Mouse (Mus musculus) CH12.LX (cell line): Measurements from ENCODE around the gene Fzd2. TPM values are rescaled to one million over a fixed set of nuclear protein-coding genes. Genes with fewer than 3 reads are reported as not detected.

ENCODE experiments used
- DNase-seq: peaks from one replicate; pipeline ENCODE4 v3.0.0-alpha.2; 2013; ENCODE audit errors: extremely low read depth
- H3K27ac ChIP-seq: 2 replicates; pipeline ENCODE4 v1.5.1; 2012; ENCODE audit warnings: low read depth, mild to moderate bottlenecking, control low read depth, moderate library complexity; ENCODE audit not compliant: insufficient read depth
- H3K27me3 ChIP-seq: replicated peaks from 2 replicates; pipeline ENCODE3; 2012; ENCODE audit warnings: inconsistent platforms
- H3K36me3 ChIP-seq, 2 experiments: replicated peaks in 1 of 2; 2 replicates each; pipeline versions ENCODE3 to v1.6.1; 2012; ENCODE audit warnings: inconsistent platforms in 1 of 2, low read length in 1 of 2, mild to moderate bottlenecking in 1 of 2, mixed read lengths in 1 of 2, moderate library complexity in 1 of 2; ENCODE audit not compliant: control insufficient read depth in 1 of 2, insufficient read depth in 1 of 2
- H3K4me1 ChIP-seq, 2 experiments: 2 replicates each; pipeline ENCODE4 v1.6.1; 2012; ENCODE audit warnings: inconsistent platforms in 1 of 2, moderate library complexity in 1 of 2; ENCODE audit not compliant: insufficient read depth in 2 of 2, control insufficient read depth in 1 of 2
- H3K4me2 ChIP-seq: 2 replicates; pipeline ENCODE4 v1.6.1; 2012; ENCODE audit warnings: low read depth, mild to moderate bottlenecking, control low read depth; ENCODE audit not compliant: poor library complexity, insufficient read depth, severe bottlenecking
- H3K4me3 ChIP-seq, 3 experiments: fragments of 150-350 bp in 1 of 3; sonication (generic) in 1 of 3; replicated peaks in 1 of 3; 2 replicates each; pipeline versions ENCODE3 to v1.5.1; 2011 to 2012; ENCODE audit warnings: low read depth in 2 of 3, low read length in 2 of 3, mild to moderate bottlenecking in 2 of 3, moderate library complexity in 2 of 3, control low read depth in 1 of 3, improper control_type of control experiment in 1 of 3, inconsistent platforms in 1 of 3, mixed read lengths in 1 of 3; ENCODE audit not compliant: poor library complexity in 1 of 3
- H3K79me2 ChIP-seq: replicated peaks from 2 replicates; pipeline ENCODE4 v1.6.1; 2012; ENCODE audit warnings: mild to moderate bottlenecking, moderate library complexity; ENCODE audit not compliant: control insufficient read depth, poor library complexity, insufficient read depth, severe bottlenecking; ENCODE audit errors: extremely low read depth
- H3K9ac ChIP-seq: 2 replicates; pipeline ENCODE4 v1.6.1; 2012; ENCODE audit warnings: low read depth, mild to moderate bottlenecking, control low read depth, moderate library complexity; ENCODE audit not compliant: insufficient read depth
- H3K9me3 ChIP-seq: replicated peaks from 2 replicates; pipeline ENCODE3; 2012; ENCODE audit warnings: low read length, inconsistent platforms, mixed read lengths
- CTCF ChIP-seq, 2 experiments: IDR thresholded peaks in 1 of 2; conservative IDR thresholded peaks in 1 of 2; 2 replicates each; pipeline ENCODE4 v1.5.1; 2011 to 2012; ENCODE audit warnings: low read depth in 2 of 2, low read length in 2 of 2, improper control_type of control experiment in 1 of 2, inconsistent platforms in 1 of 2, mild to moderate bottlenecking in 1 of 2, moderate library complexity in 1 of 2
- ELF1 ChIP-seq: IDR thresholded peaks from 2 replicates; pipeline ENCODE4 v1.6.1; 2014; ENCODE audit warnings: low read depth, mild to moderate bottlenecking, inconsistent platforms, low read length, improper control_type of control experiment
- HCFC1 ChIP-seq: IDR thresholded peaks from 2 replicates; pipeline ENCODE4 v1.6.1; 2012; ENCODE audit warnings: low read depth, mild to moderate bottlenecking, inconsistent platforms, low read length, improper control_type of control experiment
- JUN ChIP-seq: IDR thresholded peaks from 2 replicates; pipeline ENCODE4 v1.6.1; 2011; ENCODE audit warnings: low read depth, mild to moderate bottlenecking, low read length, improper control_type of control experiment, moderate library complexity; ENCODE audit not compliant: insufficient read depth
- JUND ChIP-seq: conservative IDR thresholded peaks from 2 replicates; pipeline ENCODE4 v1.6.1; 2011; ENCODE audit warnings: low read depth, low read length, improper control_type of control experiment
- MAFK ChIP-seq: IDR thresholded peaks from 2 replicates; pipeline ENCODE4 v1.6.1; 2011; ENCODE audit warnings: low read length, improper control_type of control experiment; ENCODE audit not compliant: insufficient replicate concordance
- MAX ChIP-seq: IDR thresholded peaks from 2 replicates; pipeline ENCODE4 v1.6.1; 2011; ENCODE audit warnings: low read length, improper control_type of control experiment
- MXI1 ChIP-seq: IDR thresholded peaks from 2 replicates; pipeline ENCODE4 v1.6.1; 2011; ENCODE audit warnings: mild to moderate bottlenecking, low read depth, low read length, improper control_type of control experiment
- NELFE ChIP-seq: IDR thresholded peaks from 2 replicates; pipeline ENCODE4 v1.6.1; 2011; ENCODE audit warnings: low read depth, low read length, improper control_type of control experiment
- PAX5 ChIP-seq: IDR thresholded peaks from 2 replicates; pipeline ENCODE4 v1.6.1; 2012; ENCODE audit warnings: low read length, inconsistent platforms, mixed read lengths
- RAD21 ChIP-seq: IDR thresholded peaks from 2 replicates; pipeline ENCODE4 v1.6.1; 2011; ENCODE audit warnings: low read depth, mild to moderate bottlenecking, low read length, improper control_type of control experiment, moderate library complexity
- ZNF384 ChIP-seq: IDR thresholded peaks from 2 replicates; pipeline ENCODE4 v1.6.1; 2012; ENCODE audit warnings: low read depth, low read length, improper control_type of control experiment, inconsistent platforms
- dilution Hi-C: fragments of 300-500 bp; cut with MboI; formaldehyde crosslinking; loops from 2 replicates; pipeline ENCODE4 v1.14.3; 2020; ENCODE audit warnings: low sequenced_read_pairs; ENCODE audit not compliant: extremely low pct_unique_long_range_greater_than_20kb, extremely low pct_ligation_motif_present
- in situ Hi-C: fragments of 300-500 bp; cut with MboI; formaldehyde crosslinking; loops from 3 replicates; pipeline ENCODE4 v1.14.3; 2019; ENCODE audit warnings: low sequenced_read_pairs, low pct_ligation_motif_present, low pct_unique_long_range_greater_than_20kb, mixed read lengths
- polyA plus RNA-seq: library from polyadenylated mRNA; unstranded; fragments of >175 nt; gene quantifications from 2 replicates; pipeline ENCODE4 v1.2.1, GENCODE M21; 2012; ENCODE audit warnings: low read depth; ENCODE audit not compliant: insufficient read length
- total RNA-seq, 2 experiments: library from RNA; depleted of rRNA; stranded (reverse); fragments of 300-350 nt in 1 of 2; fragments of >200 nt in 1 of 2; gene quantifications; 2 replicates each; pipeline ENCODE4 v1.2.3; 2012 to 2014

Gene Fzd2
- total and polyA plus RNA-seq, 3 experiments, result 0.13 to 0.35 (median 0.20) TPM

GRCm38 (mm10) chr11:102656326-102656926 lies 52.2 kb downstream of the Fzd2 start:
- DNase-seq, result no peak
- in situ Hi-C loops, result no loop called here
- dilution Hi-C loops, result no loop called here
- H3K27ac ChIP-seq, result no peak overlapping the region
- H3K27me3 ChIP-seq, result peaks cover 2% of the 10 kb centered on the region
- no peaks in the 10 kb centered on the region for H3K79me2 ChIP-seq
- no peak overlapping the region for H3K4me2 ChIP-seq
- no peaks in the 10 kb centered on the region for H3K36me3 ChIP-seq
- H3K9me3 ChIP-seq, result no peaks in the 10 kb centered on the region
- no peak overlapping the region for H3K4me3 ChIP-seq
- peak; percentile 60 for TF ChIP-seq RAD21
- TF ChIP-seq MAFK, result no peak
- TF ChIP-seq CTCF (conservative IDR thresholded peaks at IDR 0.05 in 1 of 2, IDR thresholded peaks at IDR 0.05 in 1 of 2; ENCODE audit: low read depth in 2 of 2, low read length in 2 of 2), result peak in 1 of 2 experiments; percentile 57; a peak in 2 of 4 replicates
- H3K4me1 ChIP-seq, result peaks cover 0 to 13% of the 10 kb centered on the region in 2 experiments; a peak in 2 of 4 replicates
- H3K9ac ChIP-seq, result no peak overlapping the region

- DNase-seq, result no peak
- no peak overlapping the region for H3K4me2 ChIP-seq
- TF ChIP-seq ZNF384 (no peak), JUND (no peak), JUN (no peak), NELFE (no peak), MAX (no peak), PAX5 (no peak), ELF1 (no peak), MXI1 (no peak), HCFC1 (no peak)
- H3K27ac ChIP-seq, result no peak overlapping the region
- no peaks in the 10 kb centered on the region for H3K79me2 ChIP-seq
- dilution Hi-C loops (no loop called here), in situ Hi-C loops (no loop called here)
- no peak overlapping the region for H3K4me3 ChIP-seq
- peaks cover 2% of the 10 kb centered on the region for H3K27me3 ChIP-seq
- H3K36me3 ChIP-seq, result no peaks in the 10 kb centered on the region
- peaks cover 0 to 13% of the 10 kb centered on the region in 2 experiments; a peak in 2 of 4 replicates for H3K4me1 ChIP-seq
- no peaks in the 10 kb centered on the region for H3K9me3 ChIP-seq
- no peak overlapping the region for H3K9ac ChIP-seq
Observed at GRCm38 (mm10) chr11:102656931-102657330, 52.7 kb downstream of the Fzd2 start.

Other genes starting within 250 kb of the Fzd2 start
- 0.08 TPM in 1 of 2 replicates, not detected in the other for gene Slc4a1, start 238.2 kb upstream of the Fzd2 start, total RNA-seq (2012; rRNA removed)
- 0.04 TPM in 1 of 2 replicates, not detected in the other for gene Slc4a1, start 238.2 kb upstream of the Fzd2 start, total RNA-seq (2014; rRNA removed)
- not detected in 2 replicates for gene Slc4a1, start 238.2 kb upstream of the Fzd2 start, polyA plus RNA-seq
- 9.0 and 16.3 TPM in 2 replicates for gene Rundc3a, start 211.0 kb upstream of the Fzd2 start, total RNA-seq (2012; rRNA removed)
- 1.3 and 1.4 TPM in 2 replicates for gene Rundc3a, start 211.0 kb upstream of the Fzd2 start, total RNA-seq (2014; rRNA removed)
- gene Rundc3a, start 211.0 kb upstream of the Fzd2 start, polyA plus RNA-seq, result 3.3 and 4.8 TPM in 2 replicates
- 169 and 199 TPM in 2 replicates for gene Slc25a39, start 196.4 kb upstream of the Fzd2 start, total RNA-seq (2012; rRNA removed)
- 108 and 112 TPM in 2 replicates for gene Slc25a39, start 196.4 kb upstream of the Fzd2 start, total RNA-seq (2014; rRNA removed)
- 198 and 226 TPM in 2 replicates for gene Slc25a39, start 196.4 kb upstream of the Fzd2 start, polyA plus RNA-seq
- 106 and 165 TPM in 2 replicates for gene Grn, start 174.1 kb upstream of the Fzd2 start, total RNA-seq (2012; rRNA removed)
- gene Grn, start 174.1 kb upstream of the Fzd2 start, total RNA-seq (2014; rRNA removed), result 63.7 and 80.6 TPM in 2 replicates
- gene Grn, start 174.1 kb upstream of the Fzd2 start, polyA plus RNA-seq, result 420 and 453 TPM in 2 replicates
- not detected in 2 replicates for gene Fam171a2, start 156.7 kb upstream of the Fzd2 start, total RNA-seq (2012; rRNA removed)
- not detected in 2 replicates for gene Fam171a2, start 156.7 kb upstream of the Fzd2 start, total RNA-seq (2014; rRNA removed)
- gene Fam171a2, start 156.7 kb upstream of the Fzd2 start, polyA plus RNA-seq, result not detected in 2 replicates
- 2.2 and 3.0 TPM in 2 replicates for gene Itga2b, start 134.3 kb upstream of the Fzd2 start, total RNA-seq (2012; rRNA removed)
- 0.81 and 0.95 TPM in 2 replicates for gene Itga2b, start 134.3 kb upstream of the Fzd2 start, total RNA-seq (2014; rRNA removed)
- gene Itga2b, start 134.3 kb upstream of the Fzd2 start, polyA plus RNA-seq, result 2.3 and 3.6 TPM in 2 replicates
- gene Gpatch8, start 48.0 kb upstream of the Fzd2 start, total RNA-seq (2012; rRNA removed), result 15.4 and 16.6 TPM in 2 replicates
- 10.2 and 11.5 TPM in 2 replicates for gene Gpatch8, start 48.0 kb upstream of the Fzd2 start, total RNA-seq (2014; rRNA removed)
- gene Gpatch8, start 48.0 kb upstream of the Fzd2 start, polyA plus RNA-seq, result 24.7 and 27.4 TPM in 2 replicates
- 0.42 TPM in 1 of 2 replicates, not detected in the other for gene Gm11627, start 24.9 kb upstream of the Fzd2 start, total RNA-seq (2012; rRNA removed)
- 0.46 and 0.63 TPM in 2 replicates for gene Gm11627, start 24.9 kb upstream of the Fzd2 start, total RNA-seq (2014; rRNA removed)
- gene Gm11627, start 24.9 kb upstream of the Fzd2 start, polyA plus RNA-seq, result 0.38 TPM in 1 of 2 replicates, not detected in the other
- gene Meioc, start 59.3 kb downstream of the Fzd2 start, total RNA-seq (2012; rRNA removed), result not detected in 2 replicates
- gene Meioc, start 59.3 kb downstream of the Fzd2 start, total RNA-seq (2014; rRNA removed), result not detected in 2 replicates
- not detected in 2 replicates for gene Meioc, start 59.3 kb downstream of the Fzd2 start, polyA plus RNA-seq
- 43.4 and 45.4 TPM in 2 replicates for gene Ccdc43, start 93.4 kb downstream of the Fzd2 start, total RNA-seq (2012; rRNA removed)
- gene Ccdc43, start 93.4 kb downstream of the Fzd2 start, total RNA-seq (2014; rRNA removed), result 56.4 and 59.8 TPM in 2 replicates
- 52.7 and 53.4 TPM in 2 replicates for gene Ccdc43, start 93.4 kb downstream of the Fzd2 start, polyA plus RNA-seq
- not detected in 2 replicates for gene Adam11, start 157.0 kb downstream of the Fzd2 start, total RNA-seq (2012; rRNA removed)
- gene Adam11, start 157.0 kb downstream of the Fzd2 start, total RNA-seq (2014; rRNA removed), result not detected in 2 replicates
- not detected in 2 replicates for gene Adam11, start 157.0 kb downstream of the Fzd2 start, polyA plus RNA-seq
- gene Gjc1, start 215.3 kb downstream of the Fzd2 start, total RNA-seq (2012; rRNA removed), result not detected in 2 replicates
- gene Gjc1, start 215.3 kb downstream of the Fzd2 start, total RNA-seq (2014; rRNA removed), result not detected in 2 replicates
- gene Gjc1, start 215.3 kb downstream of the Fzd2 start, polyA plus RNA-seq, result not detected in 2 replicates
- not detected in 2 replicates for gene Higd1b, start 231.5 kb downstream of the Fzd2 start, total RNA-seq (2012; rRNA removed)
- not detected in 2 replicates for gene Higd1b, start 231.5 kb downstream of the Fzd2 start, total RNA-seq (2014; rRNA removed)
- not detected in 2 replicates for gene Higd1b, start 231.5 kb downstream of the Fzd2 start, polyA plus RNA-seq